1 mouse cellular context compared by ENCODE assay signal in the genomic region with DNA sequence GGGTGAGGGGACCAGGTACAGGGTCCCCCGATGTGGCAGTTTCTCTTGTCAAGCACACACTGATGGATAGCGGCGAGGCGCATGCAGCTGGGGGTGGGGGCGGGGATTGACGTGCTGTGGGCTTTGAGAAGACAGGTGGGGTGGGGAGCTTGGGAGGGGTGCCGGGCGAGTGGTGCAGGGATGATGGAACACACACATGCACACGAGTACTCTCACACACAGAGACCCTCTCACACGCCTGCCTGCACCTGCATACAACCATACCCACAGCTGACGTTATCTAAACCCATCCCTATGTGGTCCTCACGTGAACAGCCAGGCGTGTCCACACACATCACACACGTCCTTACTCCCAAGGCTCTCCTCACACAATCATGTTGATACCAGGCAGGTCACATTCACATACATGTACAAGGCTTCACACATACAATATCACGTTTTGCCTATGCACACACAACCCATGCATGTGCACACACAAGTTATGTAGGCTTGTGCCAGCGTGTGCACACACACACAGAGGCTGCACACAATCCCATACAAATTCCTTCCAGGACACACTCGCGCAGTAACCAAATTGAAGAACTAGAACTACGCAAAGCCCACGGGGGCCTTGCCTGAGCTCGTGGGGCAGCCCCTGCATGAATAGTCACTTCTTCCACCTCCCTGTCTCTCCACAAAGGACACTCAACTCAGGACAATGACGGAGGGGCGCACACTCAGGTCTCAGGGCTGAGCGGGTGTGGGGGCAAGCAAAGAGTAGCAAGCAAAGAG.
TF ChIP-seq lines count a peak whose summit lies in the region.

No protein-coding gene starts in this region.

TF ChIP-seq in CH12.LX, 34 proteins besides CTCF, POLR2A, EP300 and RAD21 (continued from another document):
- no peak for TF ChIP-seq UBTF (IDR thresholded peaks at IDR 0.05; ENCODE audit: low read depth, low read length)
- no peak for TF ChIP-seq CHD2 (IDR thresholded peaks at IDR 0.05; ENCODE audit: low read length)
- TF ChIP-seq HCFC1 (IDR thresholded peaks at IDR 0.05; ENCODE audit: low read depth, low read length), result no peak
- 0 out of 2 replicates have a peak, but pooled peaks have one; percentile 17 for TF ChIP-seq MAX (IDR thresholded peaks at IDR 0.05; ENCODE audit: low read length)
- TF ChIP-seq MAFK (IDR thresholded peaks at IDR 0.05; ENCODE audit: insufficient replicate concordance, low read length), result no peak
- TF ChIP-seq IRF4 (IDR thresholded peaks at IDR 0.05; ENCODE audit: low read depth, low read length), result peak; percentile 86
- TF ChIP-seq SIN3A (IDR thresholded peaks at IDR 0.05; ENCODE audit: low read length), result no peak
- TF ChIP-seq MXI1 (IDR thresholded peaks at IDR 0.05; ENCODE audit: low read depth, low read length), result no peak
- no peak for TF ChIP-seq KAT2A (IDR thresholded peaks at IDR 0.05; ENCODE audit: insufficient replicate concordance, low read length)
- no peak for TF ChIP-seq ZKSCAN1 (IDR thresholded peaks at IDR 0.05; ENCODE audit: borderline replicate concordance, low read depth, low read length)
- 0 out of 2 replicates have a peak, but pooled peaks have one; percentile 2 for TF ChIP-seq ZMIZ1 (IDR thresholded peaks at IDR 0.05; ENCODE audit: low read depth, low read length)
- TF ChIP-seq RCOR1 (conservative IDR thresholded peaks at IDR 0.05; ENCODE audit: low read depth, low read length), result no peak
- TF ChIP-seq ELF1 (IDR thresholded peaks at IDR 0.05; ENCODE audit: low read depth, low read length), result no peak
- TF ChIP-seq SMC3 (IDR thresholded peaks at IDR 0.05; ENCODE audit: low read depth, low read length), result no peak
- 0 out of 2 replicates have a peak, but pooled peaks have one; percentile 16 for TF ChIP-seq MYC (IDR thresholded peaks at IDR 0.05; ENCODE audit: low read depth, low read length)
- TF ChIP-seq JUND (conservative IDR thresholded peaks at IDR 0.05; ENCODE audit: low read depth, low read length), result peak; percentile 48; the same call in 1 of the 2 replicates
- no peak for TF ChIP-seq POLR2AphosphoS2 (IDR thresholded peaks at IDR 0.05; ENCODE audit: low read depth, low read length)
- no peak; the same call in 1 of the 2 replicates for TF ChIP-seq JUN (IDR thresholded peaks at IDR 0.05; ENCODE audit: insufficient read depth, low read depth, low read length)
- no peak for TF ChIP-seq USF2 (conservative IDR thresholded peaks at IDR 0.05; ENCODE audit: low read depth, low read length)
- TF ChIP-seq ETS1 (conservative IDR thresholded peaks at IDR 0.05; ENCODE audit: low read depth, low read length), result peak; percentile 69
- TF ChIP-seq PAX5 (IDR thresholded peaks at IDR 0.05; ENCODE audit: low read length), result no peak
- TF ChIP-seq MAZ (IDR thresholded peaks at IDR 0.05; ENCODE audit: low read depth, low read length), result peak; percentile 79; the same call in 1 of the 2 replicates
- no peak for TF ChIP-seq E2F4 (IDR thresholded peaks at IDR 0.05; ENCODE audit: insufficient replicate concordance, low read depth, low read length)
- 0 out of 2 replicates have a peak, but pooled peaks have one; percentile 15 for TF ChIP-seq NRF1 (IDR thresholded peaks at IDR 0.05; ENCODE audit: low read depth, low read length)
- TF ChIP-seq NELFE (IDR thresholded peaks at IDR 0.05; ENCODE audit: low read depth, low read length), result no peak
- TF ChIP-seq ZNF384 (IDR thresholded peaks at IDR 0.05; ENCODE audit: low read depth, low read length), result no peak
- no peak for TF ChIP-seq TBP (conservative IDR thresholded peaks at IDR 0.05; ENCODE audit: low read depth, low read length)
- no peak for TF ChIP-seq ZC3H11A (IDR thresholded peaks at IDR 0.05; ENCODE audit: low read depth, low read length)
